Mouse (Mus musculus): ENCODE measurements around the gene Syngr2. TPM values are rescaled to one million over a fixed set of nuclear protein-coding genes. Genes with fewer than 3 reads are reported as not detected.
"Not testable (repeated sequence)": the region's sequence is repeated elsewhere in the genome, so short reads cannot be mapped to it uniquely, and the experiment has no call there.

The Syngr2 gene
- polyA plus RNA-seq, 1 experiment from 2014 or later: 15.8 TPM

DNA sequence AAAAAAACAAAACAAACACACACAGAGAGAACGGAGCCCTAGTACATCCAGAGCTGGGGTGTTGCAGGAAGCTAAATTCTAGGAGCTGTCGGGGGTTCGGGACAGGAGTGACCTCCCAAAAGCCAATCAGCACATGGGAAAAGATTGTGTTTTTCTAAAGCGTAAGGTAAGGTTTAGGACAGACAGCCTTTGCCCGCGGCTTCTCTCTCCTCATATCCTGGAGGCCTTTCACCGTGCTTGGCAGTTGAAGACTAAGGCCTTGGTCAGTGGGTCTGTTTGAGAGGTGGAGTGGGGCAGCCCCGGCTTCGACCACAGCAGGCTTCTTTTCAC is 26.8 kb upstream of the Syngr2 start:
- Histone ChIP-seq H3K9ac (peak overlapping the region; percentile 13; the same call in 1 of the 2 replicates), H3K36me3 (replicated peaks) (no peaks in the 10 kb centered on the region), H3K9me3 (no peaks in the 10 kb centered on the region), H3K27me3 (replicated peaks) (peaks cover 36% of the 10 kb centered on the region), H3K4me2 (peak overlapping the region; percentile 53), H3K4me3 (peak overlapping the region; percentile 29; the same call in 1 of the 2 replicates), H3K27ac (no peak overlapping the region), H3K4me1 (peaks cover 36% of the 10 kb centered on the region)
- ATAC-seq (replicated peaks): no peak
- WGBS: 43% methylated on average over 9 of the region's 9 CpGs

DNA sequence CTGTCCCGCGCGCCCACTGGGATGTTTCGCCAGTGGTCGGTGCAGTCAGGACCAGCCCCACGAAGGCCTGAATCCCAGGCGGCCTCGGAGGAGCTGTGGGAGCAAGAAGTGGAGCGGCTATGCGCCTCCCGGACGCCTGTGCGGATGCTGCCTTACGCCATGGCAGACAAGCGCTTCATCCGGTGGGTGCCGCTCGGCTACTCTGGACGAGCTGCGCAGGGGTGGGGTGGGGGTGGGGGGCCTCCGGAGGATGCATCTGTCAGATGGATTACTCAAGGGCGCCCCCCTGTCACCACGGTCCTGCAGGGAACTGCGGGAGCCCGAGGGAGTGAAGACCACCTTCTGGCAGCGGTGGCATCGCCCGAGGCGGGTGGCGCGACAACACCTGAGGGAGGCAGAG is 26.4 kb upstream of the Syngr2 start:
- 3% methylated on average over 30 of the region's 31 CpGs for WGBS
- peak; percentile 26 for ATAC-seq (replicated peaks)
- Histone ChIP-seq H3K9me3 (no peaks in the 10 kb centered on the region), H3K9ac (peak overlapping the region; percentile 13; the same call in 1 of the 2 replicates), H3K27ac (no peak overlapping the region), H3K4me3 (peak overlapping the region; percentile 29), H3K27me3 (replicated peaks) (peaks cover 36% of the 10 kb centered on the region), H3K4me2 (peak overlapping the region; percentile 53), H3K36me3 (replicated peaks) (no peaks in the 10 kb centered on the region), H3K4me1 (peaks cover 36% of the 10 kb centered on the region)

DNA sequence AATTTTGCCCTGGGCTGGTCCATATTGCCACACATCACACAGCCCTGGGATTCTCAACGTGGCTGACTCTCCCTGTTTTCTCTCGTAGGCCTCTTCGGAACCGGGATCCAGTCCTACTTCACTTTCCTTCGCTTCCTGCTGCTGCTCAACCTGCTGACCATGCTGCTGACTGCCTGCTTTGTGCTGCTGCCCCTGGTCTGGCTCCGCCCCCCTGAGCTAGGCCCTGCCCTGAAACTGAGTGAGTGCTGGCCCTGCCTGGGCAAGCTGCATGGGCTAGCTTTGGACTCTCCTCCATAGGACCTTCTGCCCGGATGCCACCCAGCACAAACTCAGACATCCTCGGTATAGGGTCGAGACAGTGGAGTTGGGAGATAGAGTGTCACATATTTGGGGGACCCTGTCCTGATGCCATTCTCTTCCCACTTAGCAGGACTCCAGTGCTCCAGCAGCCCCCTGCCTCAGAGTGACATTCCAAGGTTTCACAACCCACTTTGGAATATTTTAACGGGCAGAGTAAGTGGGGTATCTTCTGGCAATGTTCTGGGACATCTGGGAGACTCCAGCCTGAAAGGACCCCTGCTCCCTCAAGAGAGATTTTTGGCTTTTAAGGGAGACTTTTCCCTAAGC is 25.7 kb upstream of the Syngr2 start:
- Histone ChIP-seq H3K27ac (no peak overlapping the region), H3K4me3 (no peak overlapping the region), H3K4me1 (peaks cover 36% of the 10 kb centered on the region), H3K36me3 (replicated peaks) (no peaks in the 10 kb centered on the region), H3K9ac (peak overlapping the region; percentile 13; the same call in 1 of the 2 replicates), H3K9me3 (no peaks in the 10 kb centered on the region), H3K27me3 (replicated peaks) (peaks cover 36% of the 10 kb centered on the region), H3K4me2 (peak overlapping the region; percentile 53)
- ATAC-seq (replicated peaks): no peak
- 42% methylated on average over 10 of the region's 10 CpGs for WGBS

DNA sequence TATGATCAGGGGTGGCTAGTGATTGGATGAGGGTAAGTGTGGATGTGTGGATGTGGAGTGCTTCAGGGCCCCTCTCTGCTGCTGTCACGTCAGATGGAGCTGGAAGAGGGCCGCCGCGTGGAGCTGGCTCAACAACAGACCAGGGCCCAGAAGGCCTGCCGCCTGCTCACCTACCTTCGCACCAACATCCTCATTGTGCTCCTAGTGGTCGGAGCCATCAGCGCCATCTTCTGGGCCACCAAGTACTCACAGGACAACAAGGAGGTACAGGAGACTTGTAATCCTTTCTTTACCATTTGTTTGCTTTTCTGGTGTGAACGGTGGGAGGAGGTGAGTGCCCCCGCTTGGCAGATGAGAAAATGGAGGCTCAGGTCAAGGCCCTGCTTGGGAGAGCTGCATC is 23.2 kb upstream of the Syngr2 start:
- H3K4me1 ChIP-seq: peaks cover 17% of the 10 kb centered on the region
- H3K4me3 ChIP-seq: no peak overlapping the region
- ATAC-seq (replicated peaks): no peak
- no peak overlapping the region for H3K9ac ChIP-seq
- H3K36me3 ChIP-seq (replicated peaks): no peaks in the 10 kb centered on the region
- peaks cover 25% of the 10 kb centered on the region for H3K27me3 ChIP-seq (replicated peaks)
- H3K4me2 ChIP-seq: no peak overlapping the region
- no peaks in the 10 kb centered on the region for H3K9me3 ChIP-seq
- 7% methylated on average over 10 of the region's 10 CpGs for WGBS
- no peak overlapping the region for H3K27ac ChIP-seq

DNA sequence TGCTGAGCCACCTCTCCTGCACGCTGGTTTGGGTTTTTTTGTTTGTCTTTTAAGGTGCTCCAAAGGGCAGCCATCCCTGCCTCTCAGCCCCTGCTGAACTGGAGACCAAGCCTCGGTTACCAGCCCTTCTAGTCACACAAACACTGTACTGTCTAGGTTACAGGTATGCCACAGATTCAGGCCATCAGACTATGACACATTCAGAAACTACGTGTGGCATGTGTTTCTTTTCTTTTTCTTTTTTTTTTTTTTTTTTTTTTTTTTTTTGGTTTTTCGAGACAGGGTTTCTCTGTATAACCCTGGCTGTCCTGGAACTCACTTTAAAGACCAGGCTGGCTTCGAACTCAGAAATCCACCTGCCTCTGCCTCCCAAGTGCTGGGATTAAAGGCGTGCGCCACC is 21.0 kb upstream of the Syngr2 start:
- ATAC-seq (replicated peaks); H3K9me3 ChIP-seq; H3K36me3 ChIP-seq (replicated peaks); H3K27ac ChIP-seq; H3K4me3 ChIP-seq; H3K4me2 ChIP-seq; H3K9ac ChIP-seq; H3K4me1 ChIP-seq: not testable (repeated sequence)
- 87% methylated on average over 7 of the region's 7 CpGs for WGBS
- peaks cover 28% of the 10 kb centered on the region for H3K27me3 ChIP-seq (replicated peaks)

DNA sequence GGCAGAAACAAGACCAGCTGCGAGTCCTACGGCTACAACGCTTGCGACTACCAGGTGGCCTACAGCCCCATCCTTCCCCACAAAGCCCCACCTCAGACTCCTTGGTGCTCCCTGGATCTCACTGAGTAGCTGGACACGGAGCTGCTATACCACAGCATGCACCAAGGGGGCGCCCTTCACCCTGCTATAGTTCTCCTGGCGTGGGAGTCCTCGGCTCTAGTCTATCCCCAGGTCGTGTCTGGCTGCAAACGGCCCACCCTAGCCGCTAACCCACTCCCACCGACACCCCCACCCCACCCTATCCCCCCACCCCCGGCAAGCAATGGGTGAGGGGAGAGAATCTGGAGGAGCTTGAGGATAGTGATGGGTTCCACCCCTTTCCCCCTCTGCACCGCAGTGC is 19.2 kb upstream of the Syngr2 start:
- no peaks in the 10 kb centered on the region for H3K4me1 ChIP-seq
- ATAC-seq (replicated peaks): no peak
- no peaks in the 10 kb centered on the region for H3K9me3 ChIP-seq
- H3K4me2 ChIP-seq: 0 out of 2 replicates have a peak overlapping the region, but pooled peaks have one; percentile 1
- 4% methylated on average over 14 of the region's 14 CpGs for WGBS
- no peak overlapping the region for H3K27ac ChIP-seq
- no peaks in the 10 kb centered on the region for H3K36me3 ChIP-seq (replicated peaks)
- H3K4me3 ChIP-seq: no peak overlapping the region
- H3K27me3 ChIP-seq (replicated peaks): peaks cover 19% of the 10 kb centered on the region
- H3K9ac ChIP-seq: no peak overlapping the region

DNA sequence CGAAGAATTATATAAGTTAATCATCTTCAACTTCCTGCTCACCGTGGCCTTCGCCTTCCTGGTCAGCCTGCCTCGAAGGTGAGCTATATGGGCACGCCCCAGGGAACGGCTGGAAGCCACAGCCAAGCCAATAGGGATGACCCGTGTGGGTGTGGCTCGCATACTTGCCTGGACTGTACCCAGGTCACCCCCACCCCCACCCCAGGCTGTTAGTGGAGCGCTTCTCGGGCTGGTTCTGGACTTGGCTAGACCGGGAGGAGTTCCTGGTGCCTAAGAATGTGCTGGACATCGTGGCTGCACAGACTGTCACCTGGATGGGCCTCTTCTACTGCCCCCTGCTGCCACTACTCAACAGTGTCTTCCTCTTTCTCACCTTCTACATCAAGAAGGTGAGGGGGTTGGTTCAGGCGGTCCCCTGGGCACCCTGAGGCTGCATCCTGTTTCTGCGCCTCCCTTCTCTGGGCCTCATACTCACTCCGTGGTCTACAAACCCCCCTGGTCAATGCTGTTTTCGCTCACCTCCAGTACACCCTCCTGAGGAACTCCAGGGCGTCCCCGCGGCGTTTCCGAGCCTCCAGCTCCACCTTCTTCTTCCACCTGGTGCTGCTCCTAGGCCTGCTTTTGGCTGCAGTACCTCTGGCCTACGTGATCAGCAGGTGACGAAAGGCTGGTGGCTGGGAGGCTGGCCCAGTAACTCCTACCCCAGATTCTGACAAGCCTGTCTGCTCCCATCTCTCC is 18.6 kb upstream of the Syngr2 start:
- Histone ChIP-seq H3K4me1 (no peaks in the 10 kb centered on the region), H3K27me3 (replicated peaks) (peaks cover 19% of the 10 kb centered on the region), H3K4me3 (no peak overlapping the region), H3K4me2 (0 out of 2 replicates have a peak overlapping the region, but pooled peaks have one; percentile 1), H3K36me3 (replicated peaks) (no peaks in the 10 kb centered on the region), H3K9ac (no peak overlapping the region), H3K27ac (no peak overlapping the region), H3K9me3 (no peaks in the 10 kb centered on the region)
- no peak for ATAC-seq (replicated peaks)
- WGBS: 35% methylated on average over 23 of the region's 23 CpGs

DNA sequence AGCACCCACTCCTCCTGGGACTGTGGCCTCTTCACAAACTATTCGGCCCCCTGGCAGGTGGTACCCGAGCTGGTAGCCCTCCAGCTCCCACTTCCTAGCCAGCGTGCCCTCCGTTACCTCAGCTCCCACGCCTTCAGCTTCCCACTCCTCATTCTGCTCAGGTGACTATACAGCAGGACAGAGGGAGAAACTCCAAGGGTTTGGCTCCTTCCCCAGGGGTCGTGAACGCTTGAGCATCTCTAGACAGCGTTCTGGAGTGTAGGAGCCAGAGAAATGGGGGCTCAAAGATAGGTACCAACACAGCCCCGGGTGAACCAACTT is 18.1 kb upstream of the Syngr2 start:
- Histone ChIP-seq H3K4me2 (no peak overlapping the region), H3K27ac (no peak overlapping the region), H3K9me3 (no peaks in the 10 kb centered on the region), H3K27me3 (replicated peaks) (peaks cover 19% of the 10 kb centered on the region), H3K4me1 (no peaks in the 10 kb centered on the region), H3K4me3 (no peak overlapping the region), H3K36me3 (replicated peaks) (no peaks in the 10 kb centered on the region), H3K9ac (no peak overlapping the region)
- 85% methylated on average over 9 of the region's 9 CpGs for WGBS
- no peak for ATAC-seq (replicated peaks)

DNA sequence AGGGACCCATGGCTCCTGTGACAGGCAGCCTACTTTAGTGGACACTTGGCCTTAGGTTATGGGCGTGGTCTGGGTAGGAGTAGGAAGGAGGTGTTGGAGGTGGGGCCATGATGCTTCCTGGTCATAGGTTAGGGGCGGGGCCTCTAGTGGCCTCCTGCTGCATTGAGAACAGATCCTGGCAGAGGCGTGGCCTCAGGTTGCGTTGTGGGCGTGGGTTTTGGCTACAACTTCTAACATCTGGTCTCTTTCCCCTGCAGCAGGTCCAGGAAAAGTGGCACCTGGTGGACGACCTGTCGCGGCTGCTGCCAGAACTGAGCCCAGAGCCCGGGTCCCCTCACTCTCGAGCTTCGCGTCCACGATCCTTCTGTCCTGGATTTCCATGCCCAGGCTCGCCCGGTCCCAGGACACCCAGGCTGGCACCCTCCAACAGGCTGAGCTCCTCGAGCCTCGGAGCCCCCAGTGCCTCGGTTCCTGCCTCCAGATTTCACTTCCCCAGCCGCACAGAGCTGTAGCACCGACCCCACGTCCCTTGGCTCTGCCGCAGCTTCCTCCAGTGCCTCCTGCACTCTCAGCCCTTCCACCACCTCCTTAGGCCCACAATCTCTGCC is 17.1 kb upstream of the Syngr2 start:
- H3K9me3 ChIP-seq: no peaks in the 10 kb centered on the region
- H3K4me1 ChIP-seq: no peaks in the 10 kb centered on the region
- H3K27me3 ChIP-seq (replicated peaks): peaks cover 19% of the 10 kb centered on the region
- no peak for ATAC-seq (replicated peaks)
- no peak overlapping the region for H3K27ac ChIP-seq
- no peaks in the 10 kb centered on the region for H3K36me3 ChIP-seq (replicated peaks)
- H3K4me2 ChIP-seq: no peak overlapping the region
- no peak overlapping the region for H3K4me3 ChIP-seq
- no peak overlapping the region for H3K9ac ChIP-seq
- WGBS: 14% methylated on average over 22 of the region's 22 CpGs

DNA sequence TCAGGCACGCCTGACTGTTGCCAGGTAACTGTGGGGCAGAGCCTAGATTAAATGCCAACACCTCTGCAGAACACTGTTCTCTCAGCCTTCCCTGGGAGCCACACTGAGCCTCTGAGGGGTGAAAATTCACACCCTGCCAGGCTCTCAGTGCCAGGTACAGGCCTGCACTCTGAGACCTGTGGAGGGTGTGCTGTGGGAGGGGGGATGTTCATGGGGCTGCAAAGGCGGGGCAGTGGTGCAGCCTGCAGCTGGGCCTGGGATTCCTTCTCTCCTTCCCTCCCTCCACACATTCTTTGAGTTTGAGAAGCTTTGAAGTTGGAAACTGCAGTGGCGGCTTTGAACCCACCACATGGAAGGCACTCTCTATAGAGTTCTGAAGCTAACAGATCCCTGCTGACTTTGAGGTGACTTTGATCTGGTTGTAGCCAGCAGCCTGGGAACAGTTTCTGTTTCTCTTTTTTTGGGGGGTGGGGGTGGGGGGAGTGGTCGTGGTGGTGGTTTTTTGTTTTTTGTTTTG is 15.4 kb upstream of the Syngr2 start:
- WGBS: 57% methylated on average over 4 of the region's 4 CpGs
- no peak overlapping the region for H3K4me3 ChIP-seq
- H3K27ac ChIP-seq: no peak overlapping the region
- H3K27me3 ChIP-seq (replicated peaks): peaks cover 19% of the 10 kb centered on the region
- no peaks in the 10 kb centered on the region for H3K9me3 ChIP-seq
- no peaks in the 10 kb centered on the region for H3K4me1 ChIP-seq
- no peak overlapping the region for H3K4me2 ChIP-seq
- ATAC-seq (replicated peaks): no peak
- no peak overlapping the region for H3K9ac ChIP-seq
- H3K36me3 ChIP-seq (replicated peaks): no peaks in the 10 kb centered on the region

DNA sequence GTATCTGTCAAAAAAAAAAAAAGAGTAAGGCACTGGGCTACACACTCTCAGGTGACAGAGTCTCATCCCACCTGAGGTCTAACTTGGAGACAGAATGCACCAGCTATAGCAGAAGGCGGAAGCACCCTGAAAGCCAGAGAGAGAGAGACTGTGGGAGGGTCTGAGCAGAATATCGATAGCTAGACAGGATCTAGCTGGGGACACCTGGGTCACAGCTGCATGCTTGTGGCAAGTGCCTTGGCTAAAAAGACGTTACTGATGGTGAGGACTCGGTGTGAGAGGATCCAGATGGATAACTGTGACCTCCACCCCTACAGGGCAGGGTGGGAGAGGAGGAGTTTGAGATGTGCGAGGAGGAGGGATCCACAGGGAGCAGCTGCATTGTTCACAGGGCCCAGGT is 12.5 kb upstream of the Syngr2 start:
- WGBS: 47% methylated on average over 5 of the region's 5 CpGs
- Histone ChIP-seq H3K36me3 (replicated peaks) (no peaks in the 10 kb centered on the region), H3K4me2 (no peak overlapping the region), H3K27me3 (replicated peaks) (peaks cover 5% of the 10 kb centered on the region; the same call in 1 of the 2 replicates), H3K4me1 (no peaks in the 10 kb centered on the region), H3K4me3 (no peak overlapping the region), H3K9ac (no peak overlapping the region), H3K27ac (no peak overlapping the region), H3K9me3 (no peaks in the 10 kb centered on the region)
- ATAC-seq (replicated peaks): no peak

DNA sequence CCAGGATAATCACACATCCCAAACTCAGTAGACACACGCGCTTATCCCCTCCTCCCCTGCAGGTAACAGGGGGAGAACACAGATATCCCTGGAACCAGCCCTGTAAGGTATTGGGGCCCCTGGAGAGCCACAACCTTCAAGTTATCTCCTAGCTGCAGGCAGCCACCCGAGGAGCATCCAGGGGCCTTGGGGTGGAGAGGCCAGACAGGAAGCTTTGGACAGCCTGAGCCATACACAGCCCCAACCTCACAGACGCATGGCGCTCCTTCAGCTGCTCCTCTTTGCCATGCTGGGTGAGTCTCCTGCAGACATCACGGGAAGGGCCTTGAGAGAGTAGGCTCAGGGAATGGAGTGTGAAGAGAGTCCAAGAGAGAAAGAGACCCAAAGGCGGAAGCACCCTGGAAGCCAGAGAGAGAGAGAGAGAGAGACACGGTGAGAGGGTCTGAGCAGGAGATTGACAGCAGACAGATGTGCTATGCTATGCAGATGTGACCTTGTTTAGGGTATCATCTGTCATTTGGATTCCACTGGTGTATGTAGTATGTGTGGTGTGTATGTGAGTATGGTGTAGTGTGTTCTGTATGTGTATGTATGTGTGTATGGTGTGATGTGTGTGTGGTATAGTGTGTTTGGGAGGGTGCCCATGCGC is 11.8 kb upstream of the Syngr2 start, which contains the start of gene 6030468B19Rik:
Gene 6030468B19Rik, plus strand, starts transcription at position 150 of the 649 bp plus-strand sequence.
- 61% methylated on average over 9 of the region's 9 CpGs for WGBS
- Histone ChIP-seq H3K27ac (no peak within 1 kb of the TSS), H3K4me1 (no peaks in the 10 kb centered on the region), H3K36me3 (replicated peaks) (no peaks in the 10 kb centered on the region), H3K9me3 (no peaks in the 10 kb centered on the region), H3K4me2 (no peak within 1 kb of the TSS), H3K27me3 (replicated peaks) (no peaks in the 10 kb centered on the region), H3K4me3 (no peak within 1 kb of the TSS), H3K9ac (no peak within 1 kb of the TSS)
- ATAC-seq (replicated peaks): no peak

Measured in midbrain, embryonic 15.5 days (tissue).